Mouse (Mus musculus) lung, embryonic 15.5 days (tissue): ENCODE measurements around the gene Lmbrd2. TPM values are rescaled to one million over a fixed set of nuclear protein-coding genes. Genes with fewer than 3 reads are reported as not detected.
"Not testable (repeated sequence)": the region's sequence is repeated elsewhere in the genome, so short reads cannot be mapped to it uniquely, and the experiment has no call there.

Experiments
- ATAC-seq: fragments of 200-750 bp; cut with Nextera tagmentation; 2 replicates; pipeline ENCODE4 v1.8.0; 2017; ENCODE audit warnings: moderate number of reproducible peaks, borderline replicate concordance; ENCODE audit not compliant: low FRiP score, low TSS enrichment; ENCODE audit errors: extremely low read depth
- H3K27ac ChIP-seq: fragments of 300-500 bp; sonication (generic); 2 replicates; pipeline ENCODE4 v1.5.1; 2015; ENCODE audit warnings: moderate library complexity, mild to moderate bottlenecking, inconsistent platforms
- H3K27me3 ChIP-seq: fragments of 300-500 bp; sonication (generic); 2 replicates; pipeline ENCODE4 v1.6.1; 2015; ENCODE audit warnings: inconsistent platforms
- H3K36me3 ChIP-seq: fragments of 300-500 bp; sonication (generic); 2 replicates; pipeline ENCODE4 v1.6.1; 2015; ENCODE audit warnings: inconsistent platforms
- H3K4me1 ChIP-seq: fragments of 300-500 bp; sonication (generic); 2 replicates; pipeline ENCODE4 v1.6.1; 2015; ENCODE audit warnings: inconsistent platforms
- H3K4me2 ChIP-seq: fragments of 300-500 bp; sonication (generic); 2 replicates; pipeline ENCODE4 v1.6.1; 2015; ENCODE audit warnings: inconsistent platforms, mild to moderate bottlenecking, moderate library complexity
- H3K4me3 ChIP-seq: fragments of 300-500 bp; sonication (generic); 2 replicates; pipeline ENCODE4 v1.5.1; 2015; ENCODE audit warnings: mild to moderate bottlenecking, inconsistent platforms
- H3K9ac ChIP-seq: fragments of 300-500 bp; sonication (generic); 2 replicates; pipeline ENCODE4 v1.6.1; 2015; ENCODE audit warnings: inconsistent platforms
- H3K9me3 ChIP-seq: fragments of 300-500 bp; sonication (generic); 2 replicates; pipeline ENCODE4 v1.6.1; 2016; ENCODE audit warnings: inconsistent platforms
- WGBS: fragments of 180-500 bp; shearing (Covaris S2); methylation state at CpG from one replicate; pipeline ENCODE4 v1.1.7; 2015; 5-methylcytosine and 5-hydroxymethylcytosine counted together
- polyA plus RNA-seq: library from polyadenylated mRNA; unstranded; fragments of >200 nt; fragmentation: Nextera tagmentation; extraction: Ambion mirVana; gene quantifications from 2 replicates; pipeline ENCODE4 v1.2.1, GENCODE M21; 2015

Lmbrd2 gene
- polyA plus RNA-seq, 1 experiment from 2014 or later: 2.3 TPM

- H3K9ac ChIP-seq, H3K4me2 ChIP-seq, H3K27me3 ChIP-seq, ATAC-seq, H3K9me3 ChIP-seq, H3K36me3 ChIP-seq, H3K4me3 ChIP-seq, H3K4me1 ChIP-seq, H3K27ac ChIP-seq: not testable (repeated sequence)
- WGBS: 69% methylated on average over 4 of the region's 4 CpGs
Observed at GRCm38 (mm10) chr15:9230917-9231316, 90.6 kb downstream of the Lmbrd2 start.

GRCm38 (mm10) chr15:9246345-9246744 is 106.0 kb downstream of the Lmbrd2 start:
- Histone ChIP-seq H3K4me1 (no peaks in the 10 kb centered on the region), H3K36me3 (no peaks in the 10 kb centered on the region), H3K4me2 (no peak overlapping the region), H3K9me3 (no peaks in the 10 kb centered on the region), H3K27me3 (no peaks in the 10 kb centered on the region), H3K27ac (no peak overlapping the region), H3K9ac (no peak overlapping the region), H3K4me3 (no peak overlapping the region)
- ATAC-seq: no peak

Other genes with a start within 250 kb of the Lmbrd2 start
- gene Ranbp3l, start 172.6 kb upstream of the Lmbrd2 start, polyA plus RNA-seq: 0.49 and 0.58 TPM in 2 replicates
- gene Nadk2, start 69.3 kb upstream of the Lmbrd2 start, polyA plus RNA-seq: 33.0 and 35.6 TPM in 2 replicates
- 76.2 and 76.9 TPM in 2 replicates for gene Skp2, start 14.9 kb downstream of the Lmbrd2 start, polyA plus RNA-seq
- gene Ugt3a1, start 136.3 kb downstream of the Lmbrd2 start, polyA plus RNA-seq: not detected in 2 replicates
- not detected in 2 replicates for gene Ugt3a2, start 195.0 kb downstream of the Lmbrd2 start, polyA plus RNA-seq